In the genomic region with DNA sequence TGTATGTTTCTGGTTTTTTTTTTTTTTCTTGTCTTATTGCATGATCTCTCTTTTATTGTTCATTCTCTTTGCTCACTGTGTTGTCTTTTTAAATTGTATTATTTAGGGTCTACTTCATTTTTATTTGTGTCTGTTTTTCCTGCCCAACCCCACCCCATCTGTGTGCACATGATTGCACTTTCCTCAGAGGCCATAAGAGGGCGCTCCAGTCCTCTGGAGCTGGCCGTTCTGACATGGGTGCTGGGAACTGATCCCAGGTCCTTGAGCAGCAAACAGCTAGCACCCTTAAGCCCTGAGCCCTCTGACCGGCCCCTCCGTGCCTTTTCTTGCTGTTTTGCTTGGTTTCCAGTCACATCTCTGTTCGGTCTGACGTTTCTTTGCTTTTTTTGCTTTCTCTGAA, we compare ENCODE assay signal across 12 mouse cellular contexts. TPM values are rescaled to one million over a fixed set of nuclear protein-coding genes. Genes with fewer than 3 reads are reported as not detected.
DNase-seq lines count a peak whose midpoint lies in the region; ATAC-seq and TF ChIP-seq lines count a peak whose summit lies in the region.
"Had no signal": no experiment of that assay in that cellular context is flagged by ENCODE, and none has a peak within 500 bp of the region (broad histone marks: within the 10 kb centered on the region; RNA-seq: fewer than 3 reads in every experiment).

No protein-coding gene starts in this region.

- no peak for ATAC-seq in kidney, embryonic 14.5 days (ENCODE audit: low FRiP score, low TSS enrichment)
- no peak for ATAC-seq in embryonic facial prominence, embryonic 15.5 days (ENCODE audit: insufficient number of reproducible peaks, low FRiP score, low TSS enrichment, low read depth)

- no peak overlapping the region for H3K4me2 ChIP-seq in kidney, embryonic 14.5 days (replicated peaks; ENCODE audit: low read depth, low read length)
- 0 out of 2 replicates have a peak overlapping the region, but pooled peaks have one; percentile 93 for H3K4me2 ChIP-seq in embryonic facial prominence, embryonic 15.5 days (replicated peaks)
- H3K4me2 ChIP-seq: hindbrain, embryonic 14.5 days had no signal

- H3K27ac ChIP-seq in kidney, embryonic 14.5 days (ENCODE audit: low read depth, low read length): no peak overlapping the region
- no peak overlapping the region for H3K27ac ChIP-seq in testis, adult 2 months (ENCODE audit: control insufficient read depth, insufficient read depth, low read depth, low read length)
- no peak overlapping the region for H3K27ac ChIP-seq in embryonic facial prominence, embryonic 15.5 days (replicated peaks)
- H3K27ac ChIP-seq: hindbrain, embryonic 14.5 days; limb, embryonic 13.5 days had no signal

- peaks cover 25% of the 10 kb centered on the region for H3K4me1 ChIP-seq in kidney, embryonic 14.5 days (ENCODE audit: control insufficient read depth, insufficient read depth, low read length)
- H3K4me1 ChIP-seq in testis, adult 2 months (ENCODE audit: control insufficient read depth, insufficient read depth, low read length): peaks cover 24% of the 10 kb centered on the region
- H3K4me1 ChIP-seq in embryonic facial prominence, embryonic 15.5 days: peaks cover 47% of the 10 kb centered on the region

- 82% methylated on average over 6 of the region's 6 CpGs for WGBS in kidney, embryonic 14.5 days
- 87% methylated on average over 6 of the region's 6 CpGs for WGBS in embryonic facial prominence, embryonic 15.5 days

- H3K36me3 ChIP-seq in kidney, embryonic 14.5 days (ENCODE audit: control insufficient read depth, insufficient read depth, low read length): peaks cover 32% of the 10 kb centered on the region
- no peaks in the 10 kb centered on the region for H3K36me3 ChIP-seq in testis, adult 2 months (ENCODE audit: control insufficient read depth, insufficient read depth, low read length)
- H3K36me3 ChIP-seq in embryonic facial prominence, embryonic 15.5 days: peaks cover 53% of the 10 kb centered on the region

- TF ChIP-seq CTCF in testis, adult 2 months (IDR thresholded peaks at IDR 0.05; ENCODE audit: control insufficient read depth, insufficient read depth, insufficient replicate concordance, low read depth, low read length): peak; percentile 85

- peaks cover 9% of the 10 kb centered on the region; the same call in 1 of the 2 replicates for H3K9me3 ChIP-seq in kidney, embryonic 14.5 days (ENCODE audit: control insufficient read depth, low read length)
- no peaks in the 10 kb centered on the region for H3K9me3 ChIP-seq in embryonic facial prominence, embryonic 15.5 days (replicated peaks)

- H3K27me3 ChIP-seq in kidney, embryonic 14.5 days (ENCODE audit: control insufficient read depth, insufficient read depth, low read length): no peaks in the 10 kb centered on the region
- H3K27me3 ChIP-seq in testis, adult 2 months (ENCODE audit: control insufficient read depth, insufficient read depth, low read length): no peaks in the 10 kb centered on the region; the same call in 1 of the 2 replicates
- H3K27me3 ChIP-seq in embryonic facial prominence, embryonic 15.5 days: no peaks in the 10 kb centered on the region
- H3K27me3 ChIP-seq: limb, embryonic 13.5 days had no signal

- TF ChIP-seq POLR2A in testis, adult 2 months (IDR thresholded peaks at IDR 0.05; ENCODE audit: control insufficient read depth, low read depth, low read length): no peak

- H3K4me3 ChIP-seq in kidney, embryonic 14.5 days (ENCODE audit: low read length): peak overlapping the region; percentile 14; the same call in 1 of the 2 replicates
- no peak overlapping the region for H3K4me3 ChIP-seq in testis, adult 2 months (ENCODE audit: control insufficient read depth, low read depth, low read length)
- H3K4me3 ChIP-seq in embryonic facial prominence, embryonic 15.5 days (replicated peaks): no peak overlapping the region
- H3K4me3 ChIP-seq: limb, embryonic 13.5 days had no signal

- DNase-seq in kidney, adult 11 months: no peak
- DNase-seq in testis, postnatal 10 days (ENCODE audit: low spot score): no peak
- DNase-seq in frontal cortex, adult 2 months (ENCODE audit: extremely low spot score in 1 of 2, low spot score in 1 of 2): no peak
- DNase-seq in layer of hippocampus, postnatal 36 days: no peak
- DNase-seq: adrenal gland, adult 8-10 months; cerebellum, adult 18-20 months had no signal

- H3K9ac ChIP-seq in kidney, embryonic 14.5 days (ENCODE audit: low read depth, low read length): no peak overlapping the region
- H3K9ac ChIP-seq in embryonic facial prominence, embryonic 15.5 days: no peak overlapping the region
- H3K9ac ChIP-seq: hindbrain, embryonic 14.5 days; limb, embryonic 13.5 days had no signal

RNA-seq across cellular contexts. Expression of a gene that starts 3.2 kb away (rescaled TPM):
- 186 and 220 TPM in 2 replicates for polyA plus RNA-seq in kidney, embryonic 14.5 days (2014; fragmentation: Nextera tagmentation; extraction: Ambion mirVana)
- polyA plus RNA-seq in testis, adult 2 months (2012; rRNA removed): 4.4 and 6.8 TPM in 2 replicates
- 288 and 296 TPM in 2 replicates for polyA plus RNA-seq in embryonic facial prominence, embryonic 15.5 days (2015; fragmentation: Nextera tagmentation; extraction: Ambion mirVana)
- polyA plus RNA-seq in frontal cortex, adult 2 months (2012; rRNA removed): 9.8 and 10.4 TPM in 2 replicates
- 1 to 10 TPM; 5.5 to 6.6 TPM for total RNA-seq in layer of hippocampus, postnatal 36 days (2021)

RNA-seq across cellular contexts. Expression of a gene that starts 4.7 kb away (rescaled TPM):
- 1.8 and 2.7 TPM in 2 replicates for polyA plus RNA-seq in kidney, embryonic 14.5 days (2014; fragmentation: Nextera tagmentation; extraction: Ambion mirVana)
- polyA plus RNA-seq in testis, adult 2 months (2012; rRNA removed): 2.2 and 2.3 TPM in 2 replicates
- 3.7 and 4.0 TPM in 2 replicates for polyA plus RNA-seq in embryonic facial prominence, embryonic 15.5 days (2015; fragmentation: Nextera tagmentation; extraction: Ambion mirVana)
- polyA plus RNA-seq in frontal cortex, adult 2 months (2012; rRNA removed): 12.4 and 13.0 TPM in 2 replicates
- 10 to 100 TPM; 10.9 to 11.0 TPM for total RNA-seq in layer of hippocampus, postnatal 36 days (2021)

RNA-seq across cellular contexts. Expression of a gene that starts 7.4 kb away (rescaled TPM):
- polyA plus RNA-seq in kidney, embryonic 14.5 days (2014; fragmentation: Nextera tagmentation; extraction: Ambion mirVana): 18.8 and 27.8 TPM in 2 replicates
- 202 and 209 TPM in 2 replicates for polyA plus RNA-seq in testis, adult 2 months (2012; rRNA removed)
- polyA plus RNA-seq in embryonic facial prominence, embryonic 15.5 days (2015; fragmentation: Nextera tagmentation; extraction: Ambion mirVana): 23.9 and 29.3 TPM in 2 replicates
- polyA plus RNA-seq in frontal cortex, adult 2 months (2012; rRNA removed): 181 and 193 TPM in 2 replicates
- 100 to 1,000 TPM; 117 to 124 TPM for total RNA-seq in layer of hippocampus, postnatal 36 days (2021)

RNA-seq across cellular contexts. Expression of a gene that starts 21.0 kb away (rescaled TPM):
- polyA plus RNA-seq in kidney, embryonic 14.5 days (2014; fragmentation: Nextera tagmentation; extraction: Ambion mirVana): 0.19 and 0.29 TPM in 2 replicates
- polyA plus RNA-seq in testis, adult 2 months (2012; rRNA removed): 17.4 and 18.9 TPM in 2 replicates
- polyA plus RNA-seq in embryonic facial prominence, embryonic 15.5 days (2015; fragmentation: Nextera tagmentation; extraction: Ambion mirVana): 0.63 and 0.77 TPM in 2 replicates
- polyA plus RNA-seq in frontal cortex, adult 2 months (2012; rRNA removed): 0.17 and 0.38 TPM in 2 replicates
- total RNA-seq in layer of hippocampus, postnatal 36 days (2021): under 1 TPM; 0.10 TPM
- total RNA-seq: granulocyte monocyte progenitor cell, adult 5-6 weeks had no signal

RNA-seq across cellular contexts. Expression of a gene that starts 24.9 kb away (rescaled TPM):
- polyA plus RNA-seq in kidney, embryonic 14.5 days (2014; fragmentation: Nextera tagmentation; extraction: Ambion mirVana): 4.8 and 7.7 TPM in 2 replicates
- polyA plus RNA-seq in testis, adult 2 months (2012; rRNA removed): 2.1 and 3.4 TPM in 2 replicates
- 5.1 and 6.2 TPM in 2 replicates for polyA plus RNA-seq in embryonic facial prominence, embryonic 15.5 days (2015; fragmentation: Nextera tagmentation; extraction: Ambion mirVana)
- 5.3 and 7.1 TPM in 2 replicates for polyA plus RNA-seq in frontal cortex, adult 2 months (2012; rRNA removed)
- 1 to 10 TPM; 3.2 to 4.2 TPM for total RNA-seq in layer of hippocampus, postnatal 36 days (2021)

Comparison
In these comparisons a context has a peak if more than half of its experiments do, and no peak if none do; other contexts are left out.
1. RNA of a gene that starts 3.2 kb away (polyA plus RNA-seq): 288 to 296 TPM in embryonic facial prominence, embryonic 15.5 days and 186 to 220 TPM in kidney, embryonic 14.5 days; 9.8 to 10.4 TPM in frontal cortex, adult 2 months and 4.4 to 6.8 TPM in testis, adult 2 months; every median in the first group is over 10 times any median in the second.